Mouse (Mus musculus) lung, postnatal 0 days (tissue): ENCODE data around the gene Slc25a19.

Experiments used
- CTCF ChIP-seq: IDR thresholded peaks from 2 replicates; pipeline ENCODE4 v1.5.1; 2016; ENCODE audit warnings: antibody characterized with exemption, mild to moderate bottlenecking
- EP300 ChIP-seq: IDR thresholded peaks from 2 replicates; pipeline ENCODE4 v1.6.1; 2016; ENCODE audit warnings: antibody characterized with exemption, mild to moderate bottlenecking, control low read depth

GRCm38 (mm10) chr11:115586403-115586802 lies 41.7 kb downstream of the Slc25a19 start:
- TF ChIP-seq CTCF (no peak), EP300 (no peak)
